Mouse (Mus musculus): ENCODE data around the gene Fbxw9. TPM values are rescaled to one million over a fixed set of nuclear protein-coding genes. Genes with fewer than 3 reads are reported as not detected.

Fbxw9 gene
- polyA plus RNA-seq (2015; fragmentation: Nextera tagmentation; extraction: Ambion mirVana): 9.9 and 11.0 TPM in 2 replicates

GRCm38 (mm10) chr8:85059879-85060616 lies at the start of gene Fbxw9:
Gene Fbxw9, plus strand, starts transcription at chr8:85060055.
- under 1% methylated on average over 53 of the region's 53 CpGs for whole genome bisulfite sequencing (ENCODE audit: insufficient replicate concordance)
- H3K9ac ChIP-seq: peak within 1 kb of the TSS; percentile 61
- peak within 1 kb of the TSS; percentile 94 for H3K4me2 ChIP-seq
- H3K36me3 ChIP-seq (replicated peaks): peaks cover 24% of the 10 kb centered on the region
- H3K4me1 ChIP-seq (replicated peaks): peaks cover 31% of the 10 kb centered on the region
- H3K27ac ChIP-seq (replicated peaks): no peak within 1 kb of the TSS
- ATAC-seq (ENCODE audit: insufficient read depth): peak; percentile 75
- peak within 1 kb of the TSS; percentile 71 for H3K4me3 ChIP-seq (replicated peaks)
- H3K9me3 ChIP-seq (replicated peaks): no peaks in the 10 kb centered on the region
- H3K27me3 ChIP-seq: no peaks in the 10 kb centered on the region

GRCm38 (mm10) chr8:85011242-85011641 lies 48.6 kb upstream of the Fbxw9 start:
- Histone ChIP-seq H3K4me3 (replicated peaks) (no peak overlapping the region), H3K4me2 (no peak overlapping the region), H3K36me3 (replicated peaks) (no peaks in the 10 kb centered on the region), H3K4me1 (replicated peaks) (peaks cover 11% of the 10 kb centered on the region), H3K9ac (no peak overlapping the region), H3K27ac (replicated peaks) (no peak overlapping the region), H3K9me3 (replicated peaks) (no peaks in the 10 kb centered on the region), H3K27me3 (peaks cover 84% of the 10 kb centered on the region)
- WGBS (ENCODE audit: insufficient replicate concordance): 14% methylated on average over 28 of the region's 28 CpGs
- ATAC-seq (ENCODE audit: insufficient read depth): no peak

GRCm38 (mm10) chr8:85013230-85013840 lies 46.5 kb upstream of the Fbxw9 start:
- peaks cover 67% of the 10 kb centered on the region for H3K27me3 ChIP-seq
- H3K36me3 ChIP-seq (replicated peaks): peaks cover 8% of the 10 kb centered on the region
- H3K4me3 ChIP-seq (replicated peaks): peak overlapping the region; percentile 11; the same call in 1 of the 2 replicates
- H3K4me2 ChIP-seq: peak overlapping the region; percentile 63
- no peak overlapping the region for H3K27ac ChIP-seq (replicated peaks)
- no peak overlapping the region for H3K9ac ChIP-seq
- ATAC-seq (ENCODE audit: insufficient read depth): 0 out of 2 replicates have a peak, but pooled peaks have one; percentile 16
- peaks cover 6% of the 10 kb centered on the region for H3K4me1 ChIP-seq (replicated peaks)
- no peaks in the 10 kb centered on the region for H3K9me3 ChIP-seq (replicated peaks)
- 5% methylated on average over 26 of the region's 26 CpGs for WGBS (ENCODE audit: insufficient replicate concordance)

- Histone ChIP-seq H3K36me3 (replicated peaks) (peaks cover 19% of the 10 kb centered on the region), H3K4me1 (replicated peaks) (peaks cover 6% of the 10 kb centered on the region), H3K9ac (no peak within 1 kb of the TSS), H3K27me3 (peaks cover 56% of the 10 kb centered on the region), H3K4me2 (peak within 1 kb of the TSS; percentile 63), H3K4me3 (replicated peaks) (peak within 1 kb of the TSS; percentile 11; the same call in 1 of the 2 replicates), H3K9me3 (replicated peaks) (no peaks in the 10 kb centered on the region), H3K27ac (replicated peaks) (no peak within 1 kb of the TSS)
- WGBS (ENCODE audit: insufficient replicate concordance): 36% methylated on average over 2 of the region's 2 CpGs
- ATAC-seq (ENCODE audit: insufficient read depth): no peak
Measured at GRCm38 (mm10) chr8:85014431-85014830, 45.4 kb upstream of the Fbxw9 start, which contains the start of gene Best2. Gene Best2, minus strand, starts transcription at chr8:85014531.

- no peak overlapping the region for H3K27ac ChIP-seq (replicated peaks)
- no peak overlapping the region for H3K4me2 ChIP-seq
- 66% methylated on average over 10 of the region's 10 CpGs for WGBS (ENCODE audit: insufficient replicate concordance)
- H3K4me1 ChIP-seq (replicated peaks): peaks cover 6% of the 10 kb centered on the region
- H3K4me3 ChIP-seq (replicated peaks): no peak overlapping the region
- no peaks in the 10 kb centered on the region for H3K9me3 ChIP-seq (replicated peaks)
- H3K9ac ChIP-seq: no peak overlapping the region
- ATAC-seq (ENCODE audit: insufficient read depth): no peak
- peaks cover 38% of the 10 kb centered on the region for H3K27me3 ChIP-seq
- peaks cover 42% of the 10 kb centered on the region for H3K36me3 ChIP-seq (replicated peaks)
Measured at GRCm38 (mm10) chr8:85016724-85017123, 43.1 kb upstream of the Fbxw9 start.

GRCm38 (mm10) chr8:85017209-85017608 lies 42.6 kb upstream of the Fbxw9 start:
- Histone ChIP-seq H3K4me2 (no peak overlapping the region), H3K4me3 (replicated peaks) (no peak overlapping the region), H3K27ac (replicated peaks) (no peak overlapping the region), H3K36me3 (replicated peaks) (peaks cover 46% of the 10 kb centered on the region), H3K9ac (no peak overlapping the region), H3K4me1 (replicated peaks) (peaks cover 6% of the 10 kb centered on the region), H3K27me3 (peaks cover 34% of the 10 kb centered on the region), H3K9me3 (replicated peaks) (no peaks in the 10 kb centered on the region)
- 61% methylated on average over 5 of the region's 5 CpGs for WGBS (ENCODE audit: insufficient replicate concordance)
- ATAC-seq (ENCODE audit: insufficient read depth): no peak

- Histone ChIP-seq H3K9me3 (replicated peaks) (no peaks in the 10 kb centered on the region), H3K4me1 (replicated peaks) (peaks cover 26% of the 10 kb centered on the region), H3K27ac (replicated peaks) (no peak overlapping the region), H3K4me2 (no peak overlapping the region), H3K27me3 (no peaks in the 10 kb centered on the region), H3K9ac (no peak overlapping the region), H3K4me3 (replicated peaks) (no peak overlapping the region), H3K36me3 (replicated peaks) (peaks cover 67% of the 10 kb centered on the region)
- 81% methylated on average over 3 of the region's 3 CpGs for WGBS (ENCODE audit: insufficient replicate concordance)
- ATAC-seq (ENCODE audit: insufficient read depth): no peak
Measured at GRCm38 (mm10) chr8:85021514-85022055, 38.3 kb upstream of the Fbxw9 start.

- ATAC-seq (ENCODE audit: insufficient read depth): no peak
- 85% methylated on average over 3 of the region's 3 CpGs for WGBS (ENCODE audit: insufficient replicate concordance)
- no peak overlapping the region for H3K9ac ChIP-seq
Measured at GRCm38 (mm10) chr8:85023846-85024245, 36.0 kb upstream of the Fbxw9 start.

GRCm38 (mm10) chr8:85025098-85025932 lies 34.5 kb upstream of the Fbxw9 start, which contains the start of gene Asna1:
Gene Asna1, minus strand, starts transcription at chr8:85025281.
- H3K4me1 ChIP-seq (replicated peaks): peaks cover 52% of the 10 kb centered on the region
- H3K27me3 ChIP-seq: no peaks in the 10 kb centered on the region
- H3K9me3 ChIP-seq (replicated peaks): no peaks in the 10 kb centered on the region
- H3K36me3 ChIP-seq (replicated peaks): peaks cover 58% of the 10 kb centered on the region
- WGBS (ENCODE audit: insufficient replicate concordance): 2% methylated on average over 30 of the region's 30 CpGs
- H3K4me2 ChIP-seq: peak within 1 kb of the TSS; percentile 91
- peak; percentile 79 for ATAC-seq (ENCODE audit: insufficient read depth)
- H3K9ac ChIP-seq: peak within 1 kb of the TSS; percentile 75
- H3K27ac ChIP-seq (replicated peaks): peak within 1 kb of the TSS; percentile 94
- H3K4me3 ChIP-seq (replicated peaks): peak within 1 kb of the TSS; percentile 86

More at GRCm38 (mm10) chr8:85023846-85024245, 36.0 kb upstream of the Fbxw9 start:
- peak overlapping the region; percentile 91 for H3K4me2 ChIP-seq
- H3K27ac ChIP-seq (replicated peaks): no peak overlapping the region
- peak overlapping the region; percentile 86 for H3K4me3 ChIP-seq (replicated peaks)
- H3K27me3 ChIP-seq: no peaks in the 10 kb centered on the region
- peaks cover 38% of the 10 kb centered on the region for H3K4me1 ChIP-seq (replicated peaks)
- H3K9me3 ChIP-seq (replicated peaks): no peaks in the 10 kb centered on the region
- H3K36me3 ChIP-seq (replicated peaks): peaks cover 58% of the 10 kb centered on the region

- peak within 1 kb of the TSS; percentile 98 for H3K9ac ChIP-seq
- H3K4me3 ChIP-seq (replicated peaks): peak within 1 kb of the TSS; percentile 86
- H3K27me3 ChIP-seq: no peaks in the 10 kb centered on the region
- peak within 1 kb of the TSS; percentile 94 for H3K27ac ChIP-seq (replicated peaks)
- WGBS (ENCODE audit: insufficient replicate concordance): under 1% methylated on average over 75 of the region's 75 CpGs
- peaks cover 53% of the 10 kb centered on the region for H3K4me1 ChIP-seq (replicated peaks)
- H3K9me3 ChIP-seq (replicated peaks): no peaks in the 10 kb centered on the region
- ATAC-seq (ENCODE audit: insufficient read depth): peak; percentile 77
- peak within 1 kb of the TSS; percentile 91 for H3K4me2 ChIP-seq
- peaks cover 58% of the 10 kb centered on the region for H3K36me3 ChIP-seq (replicated peaks)
Measured at GRCm38 (mm10) chr8:85026670-85027515, 33.0 kb upstream of the Fbxw9 start, which contains the start of gene Trir. Gene Trir, plus strand, starts transcription at chr8:85026823.
